Mouse (Mus musculus): Measurements from ENCODE around the gene Gm17334.

DNA sequence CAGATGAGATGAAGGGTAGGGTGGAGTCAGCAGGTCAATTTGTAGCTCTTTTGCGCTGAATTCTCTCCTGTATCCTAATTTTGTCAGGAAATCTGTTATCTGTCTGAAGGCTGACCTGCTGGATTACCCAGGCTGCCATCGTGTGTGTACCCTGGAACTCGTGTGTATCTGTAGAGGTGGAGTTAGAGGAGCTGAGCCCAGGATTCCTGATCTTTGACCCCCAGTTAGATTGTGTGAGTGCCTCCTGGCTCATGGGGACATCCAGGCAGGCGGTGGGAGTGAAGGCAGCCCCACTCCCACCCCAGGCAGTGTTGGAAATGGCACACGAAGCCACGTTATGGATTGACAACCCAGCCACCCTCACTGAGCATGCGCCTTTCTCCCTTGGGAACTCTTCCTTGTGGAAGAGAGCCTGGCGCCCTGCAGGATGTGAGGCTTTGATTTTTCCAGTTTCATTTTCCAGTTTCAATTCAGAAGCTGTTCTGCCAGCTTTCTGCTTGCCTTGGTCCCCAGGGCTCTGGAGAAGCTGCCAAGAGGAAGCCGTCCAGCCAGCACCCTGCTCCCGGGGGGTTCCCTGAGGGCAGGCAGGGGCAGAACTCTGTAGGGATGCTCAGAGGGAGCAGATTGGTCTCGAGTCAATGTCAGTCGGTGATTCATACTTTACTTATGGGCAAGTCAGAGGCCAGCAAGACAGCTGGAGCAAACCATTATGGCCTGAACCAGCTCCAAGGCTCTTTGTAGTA is 23.6 kb upstream of the Gm17334 start:
- no peak for TF ChIP-seq CTCF (IDR thresholded peaks at IDR 0.05; ENCODE audit: borderline replicate concordance, control insufficient read depth, extremely low read depth, insufficient read depth, low read length, poor library complexity)
- TF ChIP-seq POLR2A (IDR thresholded peaks at IDR 0.05; ENCODE audit: control insufficient read depth, extremely low read depth, insufficient read depth, low read length, poor library complexity), result no peak

All from thymus, adult 2 months (tissue).